Mouse (Mus musculus): ENCODE data around the gene Cdk10. TPM values are rescaled to one million over a fixed set of nuclear protein-coding genes. Genes with fewer than 3 reads are reported as not detected.
"Not testable (repeated sequence)": the region's sequence is repeated elsewhere in the genome, so short reads cannot be mapped to it uniquely, and the experiment has no call there.

Gene Cdk10
- total RNA-seq, 2 experiments from 2014 or later: 26.7 to 27.4 TPM

GRCm38 (mm10) chr8:123231742-123232141, 7.1 kb downstream of the Cdk10 start:
- no peak for DNase-seq (ENCODE audit: low spot score in 2 of 2)

- DNase-seq (ENCODE audit: low spot score in 2 of 2): no peak
Measured at GRCm38 (mm10) chr8:123232553-123232952, 7.9 kb downstream of the Cdk10 start.

GRCm38 (mm10) chr8:123233300-123233699, 8.7 kb downstream of the Cdk10 start:
- peak in 1 of 2 experiments; percentile 60 for DNase-seq (ENCODE audit: low spot score in 2 of 2)

- DNase-seq (ENCODE audit: low spot score in 2 of 2): no peak
Measured at GRCm38 (mm10) chr8:123233760-123234159, 9.1 kb downstream of the Cdk10 start.

GRCm38 (mm10) chr8:123234918-123235519, 10.4 kb downstream of the Cdk10 start:
- no peak for DNase-seq (ENCODE audit: low spot score in 2 of 2)

- DNase-seq (ENCODE audit: low spot score in 2 of 2): peak; percentile 51 to 74
Measured at GRCm38 (mm10) chr8:123235520-123236497, 11.2 kb downstream of the Cdk10 start, which contains the start of gene Spata2l. Spata2l (minus strand) TSS chr8:123236233.

- no peak for DNase-seq (ENCODE audit: low spot score in 2 of 2)
Measured at GRCm38 (mm10) chr8:123239398-123239797, 14.8 kb downstream of the Cdk10 start.

- DNase-seq (ENCODE audit: low spot score in 2 of 2): no peak
Measured at GRCm38 (mm10) chr8:123242107-123242923, 17.7 kb downstream of the Cdk10 start.

- DNase-seq (ENCODE audit: low spot score in 2 of 2): no peak
Measured at GRCm38 (mm10) chr8:123243053-123243452, 18.4 kb downstream of the Cdk10 start.

GRCm38 (mm10) chr8:123244382-123244781, 19.7 kb downstream of the Cdk10 start:
- no peak for DNase-seq (ENCODE audit: low spot score in 2 of 2)

- no peak for DNase-seq (ENCODE audit: low spot score in 2 of 2)
Measured at GRCm38 (mm10) chr8:123245543-123245942, 20.9 kb downstream of the Cdk10 start.

GRCm38 (mm10) chr8:123247748-123248147, 23.1 kb downstream of the Cdk10 start:
- no peak for DNase-seq (ENCODE audit: low spot score in 2 of 2)

GRCm38 (mm10) chr8:123248596-123248995, 24.0 kb downstream of the Cdk10 start:
- no peak for DNase-seq (ENCODE audit: low spot score in 2 of 2)

- no peak for DNase-seq (ENCODE audit: low spot score in 2 of 2)
Measured at GRCm38 (mm10) chr8:123250940-123251339, 26.3 kb downstream of the Cdk10 start.

GRCm38 (mm10) chr8:123252925-123253324, 28.3 kb downstream of the Cdk10 start:
- DNase-seq (ENCODE audit: low spot score in 2 of 2): no peak

- no peak for DNase-seq (ENCODE audit: low spot score in 2 of 2)
Measured at GRCm38 (mm10) chr8:123253451-123254098, 28.9 kb downstream of the Cdk10 start.

- peak; percentile 84 to 90 for DNase-seq (ENCODE audit: low spot score in 2 of 2)
Measured at GRCm38 (mm10) chr8:123254099-123254885, 29.6 kb downstream of the Cdk10 start, which contains the start of the genes Zfp276 and Vps9d1. Zfp276 (plus strand) TSS chr8:123254195. Vps9d1 (minus strand) TSS chr8:123254348.

- DNase-seq (ENCODE audit: low spot score in 2 of 2): no peak
Measured at GRCm38 (mm10) chr8:123255170-123255569, 30.5 kb downstream of the Cdk10 start.

GRCm38 (mm10) chr8:123257114-123257513, 32.5 kb downstream of the Cdk10 start:
- DNase-seq (ENCODE audit: low spot score in 2 of 2): no peak

GRCm38 (mm10) chr8:123257593-123257992, 33.0 kb downstream of the Cdk10 start:
- DNase-seq (ENCODE audit: low spot score in 2 of 2): not testable (repeated sequence)
